Mouse (Mus musculus) right cerebral cortex, postnatal 10 days (tissue): ENCODE results near the gene Prrx1.

Source experiments
- DNase-seq, 2 experiments: peaks; one replicate each; pipeline ENCODE4 v3.0.0; 2021; ENCODE audit warnings: low spot score in 2 of 2

The Prrx1 gene

GRCm38 (mm10) chr1:163273132-163273531 lies 40.4 kb downstream of the Prrx1 start:
- DNase-seq, result no peak

- no peak for DNase-seq
Measured at GRCm38 (mm10) chr1:163266853-163267538, 46.5 kb downstream of the Prrx1 start.

GRCm38 (mm10) chr1:163257298-163257697 lies 56.2 kb downstream of the Prrx1 start:
- DNase-seq, result peak; percentile 39 to 45

DNA sequence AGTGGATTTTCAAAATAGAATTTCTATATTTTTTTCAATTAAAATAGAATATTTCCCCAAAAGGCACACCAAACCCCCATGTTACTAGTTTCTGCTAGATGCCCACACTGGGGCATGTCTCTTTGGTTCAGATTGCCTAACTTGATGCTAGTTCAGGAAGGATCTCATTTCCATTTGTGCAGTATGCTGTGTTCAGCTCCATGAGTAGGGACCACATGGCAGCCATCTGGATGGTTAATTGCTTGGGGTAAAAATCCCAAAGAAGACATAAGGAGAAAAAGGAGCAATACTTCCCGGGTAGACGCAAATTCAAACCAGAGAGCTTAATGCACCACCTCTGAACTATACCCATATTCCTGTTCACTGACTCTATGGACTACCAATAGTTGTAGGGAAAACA lies 57.6 kb downstream of the Prrx1 start:
- peak; percentile 19 to 31 for DNase-seq

- no peak for DNase-seq
Measured at GRCm38 (mm10) chr1:163252796-163253195, 60.7 kb downstream of the Prrx1 start.

DNA sequence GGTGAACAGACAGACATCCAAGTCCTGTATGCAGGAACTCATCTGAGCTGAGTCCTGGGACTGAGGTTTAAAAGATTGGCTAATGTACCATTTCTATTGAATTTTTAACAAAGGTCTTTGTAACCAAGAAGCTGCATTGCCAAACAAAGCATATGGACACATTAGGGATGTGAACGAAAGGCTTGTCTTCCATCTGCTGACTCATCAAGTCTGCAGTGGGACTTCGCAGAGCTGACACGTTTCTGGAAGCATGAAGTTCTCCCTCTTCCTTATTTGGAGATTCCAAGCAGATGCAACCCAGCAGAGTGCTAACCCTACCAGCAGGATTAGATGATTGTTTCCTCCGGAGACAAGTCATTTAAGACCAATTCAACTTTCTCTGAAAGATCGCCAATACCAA lies 61.2 kb downstream of the Prrx1 start:
- peak in 1 of 2 experiments; percentile 29 for DNase-seq

GRCm38 (mm10) chr1:163251766-163252165 lies 61.7 kb downstream of the Prrx1 start:
- DNase-seq, result peak in 1 of 2 experiments; percentile 29

DNA sequence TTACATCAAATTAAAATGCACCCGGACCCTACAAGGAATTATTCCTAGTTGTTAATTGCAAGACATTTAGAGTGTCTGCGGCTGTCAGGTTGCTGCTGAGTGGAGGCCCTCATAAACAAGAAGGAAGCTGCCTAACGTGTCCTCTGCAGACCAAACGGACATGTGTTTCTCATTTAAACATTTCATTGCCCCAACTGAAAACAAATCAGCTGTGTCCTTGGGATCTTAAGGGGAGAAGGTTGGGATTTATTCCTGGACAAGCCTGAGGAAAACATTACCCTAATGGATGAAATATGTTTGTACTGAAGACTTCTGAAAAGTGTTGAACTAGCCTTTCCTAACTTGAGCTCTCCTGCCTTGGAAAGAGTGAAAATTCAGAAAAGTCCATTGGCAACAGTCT lies 74.6 kb downstream of the Prrx1 start:
- no peak for DNase-seq

DNA sequence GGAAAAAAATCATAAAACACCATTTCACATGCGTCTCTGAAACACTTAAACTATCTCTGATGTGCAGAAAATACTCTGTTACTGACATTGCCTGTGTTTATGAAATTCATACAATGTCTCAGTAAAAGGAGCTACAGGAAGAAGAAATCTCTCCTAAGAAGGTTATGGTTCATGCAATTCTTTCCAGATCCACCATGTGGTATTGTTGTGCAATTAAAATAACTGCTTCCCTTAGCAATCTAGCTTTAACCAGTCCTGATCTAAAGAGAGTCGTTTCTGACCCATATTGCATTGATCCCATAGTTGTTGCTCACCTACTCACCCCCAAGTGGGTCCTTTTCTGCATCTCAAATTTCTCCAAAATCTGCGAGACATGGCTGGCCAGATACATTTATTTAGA lies 82.3 kb downstream of the Prrx1 start:
- no peak for DNase-seq

DNA sequence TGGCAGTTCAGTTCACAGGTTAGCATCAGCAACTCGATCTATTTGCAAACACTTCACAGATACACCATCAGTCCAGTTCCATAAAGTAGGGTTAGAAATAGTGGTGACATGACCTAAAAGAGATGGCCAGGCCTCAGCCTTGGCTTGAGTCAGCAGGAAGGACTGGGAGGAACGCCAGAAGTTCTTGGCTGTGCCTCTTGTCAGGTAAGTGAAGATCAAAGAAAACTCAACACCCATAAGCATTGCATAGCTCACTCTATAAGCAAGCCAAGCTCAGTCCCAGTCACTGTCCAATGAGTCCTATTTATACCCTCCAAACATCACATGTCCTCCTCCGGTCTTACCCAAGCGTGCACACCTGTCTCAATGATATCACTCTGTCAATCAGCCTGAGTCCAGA lies 87.2 kb downstream of the Prrx1 start:
- no peak for DNase-seq

DNA sequence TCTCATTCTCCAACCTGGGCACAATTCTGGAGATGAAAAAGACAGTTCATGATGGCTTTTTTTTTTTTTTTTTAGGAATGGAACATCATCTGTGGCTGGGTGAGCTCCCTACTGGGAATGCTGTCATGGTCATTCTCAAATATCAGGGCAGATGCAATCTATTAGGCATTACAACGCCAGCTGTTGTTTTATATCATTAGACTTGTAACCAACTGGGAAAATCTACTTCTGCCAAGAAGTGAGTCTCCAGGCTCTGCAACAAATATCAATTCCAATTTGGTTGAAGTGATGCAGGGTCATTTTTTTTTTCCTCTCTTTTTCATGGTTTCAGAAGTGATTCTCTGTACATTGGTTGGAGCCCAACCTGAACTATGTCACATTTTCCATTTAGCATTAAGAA lies 91.7 kb downstream of the Prrx1 start:
- no peak for DNase-seq

DNA sequence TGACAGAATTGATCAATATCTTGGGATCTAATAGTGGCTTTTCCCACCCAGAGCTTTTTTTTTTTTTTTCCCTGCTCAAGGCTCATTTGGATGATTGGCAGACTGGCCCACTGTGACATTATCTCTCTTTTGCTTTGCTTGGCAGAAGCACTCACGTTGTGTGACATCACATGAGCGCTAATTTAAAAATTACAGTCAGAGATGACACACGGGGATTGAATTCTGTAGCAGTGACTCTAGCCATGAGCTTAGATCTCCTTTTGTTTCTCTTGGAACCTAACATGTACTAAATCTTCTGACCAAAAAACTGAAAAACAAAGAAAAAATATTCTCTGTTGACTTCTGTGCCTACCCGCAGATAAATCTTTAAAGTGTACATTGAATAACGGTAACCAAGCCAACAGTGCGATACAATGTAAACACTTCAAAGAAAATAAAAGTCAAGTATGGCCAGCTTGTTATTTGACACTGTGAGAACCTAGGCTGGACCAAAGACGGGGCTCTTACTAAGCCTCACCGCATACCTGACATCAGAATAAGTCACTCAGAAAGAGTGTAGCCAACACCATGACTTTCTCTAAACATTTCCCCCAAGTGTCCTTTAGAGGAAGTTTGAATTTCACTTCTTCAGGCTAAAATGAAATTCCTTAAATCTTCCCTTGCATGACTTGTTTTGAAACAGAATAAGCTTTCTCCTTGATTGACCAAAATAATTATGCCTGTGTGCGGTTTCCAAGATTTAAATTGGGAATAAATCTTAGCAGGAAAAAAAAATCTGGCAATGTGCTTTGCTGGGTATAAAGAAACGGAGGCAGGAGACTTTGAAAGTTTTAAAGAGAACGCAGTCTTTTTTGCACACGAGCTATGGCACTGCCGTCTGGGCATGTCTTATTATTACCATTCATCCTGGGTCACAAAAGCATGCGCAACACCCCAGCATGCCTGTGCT lies 104.3 kb downstream of the Prrx1 start:
- DNase-seq, result no peak

DNA sequence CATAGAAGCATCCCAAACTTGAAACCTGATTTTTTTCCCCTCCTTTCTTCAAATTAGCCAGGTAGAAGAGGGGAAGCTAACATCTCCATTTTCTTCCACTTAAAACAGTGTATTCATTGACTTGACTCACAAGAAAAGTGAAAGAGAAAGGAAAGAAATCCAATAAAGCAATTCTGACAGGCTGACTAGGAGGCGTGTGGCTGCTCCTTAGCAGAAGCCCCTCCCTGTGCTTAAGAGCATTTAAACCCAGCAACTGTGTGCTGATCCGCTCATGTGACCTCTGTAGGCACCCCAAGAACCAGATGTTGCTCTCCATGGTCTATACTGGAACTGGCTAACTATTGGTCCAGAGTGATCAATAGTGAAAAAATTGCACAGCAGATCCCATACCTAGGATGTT lies 114.7 kb downstream of the Prrx1 start:
- no peak for DNase-seq

- DNase-seq, result no peak
Measured at GRCm38 (mm10) chr1:163198059-163198458, 115.5 kb downstream of the Prrx1 start.
